Comparison of ENCODE assay signal across 9 mouse cellular contexts in genomic region chr1:193376478-193377134, GRCm38 (mm10). TPM values are rescaled to one million over a fixed set of nuclear protein-coding genes. Genes with fewer than 3 reads are reported as not detected.
DNase-seq lines count a peak whose midpoint lies in the region; ATAC-seq and TF ChIP-seq lines count a peak whose summit lies in the region.
"Had no signal": no experiment of that assay in that cellular context is flagged by ENCODE, and none has a peak within 500 bp of the region (broad histone marks: within the 10 kb centered on the region; RNA-seq: fewer than 3 reads in every experiment).

No protein-coding gene starts in this region.

- H3K27me3 ChIP-seq in heart, adult 2 months (ENCODE audit: control insufficient read depth, insufficient read depth, low read length): no peaks in the 10 kb centered on the region
- H3K27me3 ChIP-seq in heart, embryonic 11.5 days (ENCODE audit: control insufficient read depth, insufficient read depth, low read length): no peaks in the 10 kb centered on the region
- no peaks in the 10 kb centered on the region for H3K27me3 ChIP-seq in heart, embryonic 14.5 days (ENCODE audit: control insufficient read depth, insufficient read depth, low read length)
- peaks cover 8% of the 10 kb centered on the region; the same call in 1 of the 2 replicates for H3K27me3 ChIP-seq in midbrain, embryonic 12.5 days
- no peaks in the 10 kb centered on the region for H3K27me3 ChIP-seq in stomach, postnatal 0 days (ENCODE audit: control insufficient read depth, insufficient read depth, low read length)

- intact Hi-C loops in heart, adult 2 months (cut with DNase I): loop anchor here (2.0 kb wide), 1 partner anchor 122 kb away; no protein-coding TSS in a partner anchor

- no peak for ATAC-seq in heart, embryonic 11.5 days (replicated peaks; ENCODE audit: insufficient number of reproducible peaks, low FRiP score, low TSS enrichment)
- peak; percentile 93 for ATAC-seq in common myeloid progenitor, adult 5-6 weeks (replicated peaks; ENCODE audit: low read depth, poor library complexity, severe bottlenecking)
- peak; percentile 52; the same call in 1 of the 2 replicates for ATAC-seq in heart, embryonic 14.5 days (ENCODE audit: insufficient number of reproducible peaks, insufficient read depth, low FRiP score, low read depth)
- peak; percentile 64 for ATAC-seq in midbrain, embryonic 12.5 days (ENCODE audit: low FRiP score, low read depth)
- ATAC-seq in stomach, postnatal 0 days (ENCODE audit: low FRiP score, low TSS enrichment): no peak; the same call in 1 of the 2 replicates

- no peaks in the 10 kb centered on the region for H3K79me2 ChIP-seq in heart, adult 2 months (replicated peaks; ENCODE audit: control insufficient read depth, insufficient read depth, low read length)

- TF ChIP-seq EP300 in heart, adult 2 months (IDR thresholded peaks at IDR 0.05; ENCODE audit: insufficient read depth, low read depth, low read length): no peak; the same call in 1 of the 2 replicates
- TF ChIP-seq EP300 in stomach, postnatal 0 days (optimal IDR thresholded peaks at IDR 0.05): no peak

- H3K4me1 ChIP-seq in heart, adult 2 months (ENCODE audit: control insufficient read depth, insufficient read depth, low read length): no peaks in the 10 kb centered on the region
- peaks cover 10% of the 10 kb centered on the region for H3K4me1 ChIP-seq in heart, embryonic 11.5 days (ENCODE audit: control insufficient read depth, insufficient read depth, low read length)
- peaks cover 6 to 12% of the 10 kb centered on the region in 2 experiments for H3K4me1 ChIP-seq in heart, embryonic 14.5 days (ENCODE audit: control insufficient read depth in 2 of 2, insufficient read depth in 2 of 2, low read length in 2 of 2)
- peaks cover 4% of the 10 kb centered on the region; the same call in 1 of the 2 replicates for H3K4me1 ChIP-seq in midbrain, embryonic 12.5 days
- no peaks in the 10 kb centered on the region for H3K4me1 ChIP-seq in stomach, postnatal 0 days (replicated peaks; ENCODE audit: control insufficient read depth, insufficient read depth)

- no peak overlapping the region for H3K4me2 ChIP-seq in heart, embryonic 11.5 days
- no peak overlapping the region for H3K4me2 ChIP-seq in heart, embryonic 14.5 days (ENCODE audit: low read length)
- no peak overlapping the region for H3K4me2 ChIP-seq in midbrain, embryonic 12.5 days (replicated peaks)
- no peak overlapping the region for H3K4me2 ChIP-seq in stomach, postnatal 0 days (replicated peaks; ENCODE audit: low read depth)

- no peaks in the 10 kb centered on the region for H3K36me3 ChIP-seq in heart, adult 2 months (ENCODE audit: control insufficient read depth, insufficient read depth, low read length)
- no peaks in the 10 kb centered on the region for H3K36me3 ChIP-seq in heart, embryonic 11.5 days (ENCODE audit: control insufficient read depth, insufficient read depth, low read length)
- no peaks in the 10 kb centered on the region for H3K36me3 ChIP-seq in heart, embryonic 14.5 days (ENCODE audit: control insufficient read depth, insufficient read depth, low read length)
- no peaks in the 10 kb centered on the region for H3K36me3 ChIP-seq in midbrain, embryonic 12.5 days
- no peaks in the 10 kb centered on the region for H3K36me3 ChIP-seq in stomach, postnatal 0 days (ENCODE audit: control insufficient read depth, insufficient read depth, low read length)

- H3K9me3 ChIP-seq in heart, embryonic 11.5 days (replicated peaks; ENCODE audit: control insufficient read depth, low read length): no peaks in the 10 kb centered on the region
- H3K9me3 ChIP-seq in heart, embryonic 14.5 days (ENCODE audit: control insufficient read depth, low read length): no peaks in the 10 kb centered on the region
- H3K9me3 ChIP-seq in midbrain, embryonic 12.5 days: no peaks in the 10 kb centered on the region
- H3K9me3 ChIP-seq in stomach, postnatal 0 days (ENCODE audit: control insufficient read depth, low read length): no peaks in the 10 kb centered on the region

- no peak overlapping the region for H3K4me3 ChIP-seq in heart, adult 2 months
- H3K4me3 ChIP-seq in heart, embryonic 11.5 days (ENCODE audit: low read depth, low read length): no peak overlapping the region
- H3K4me3 ChIP-seq in heart, embryonic 14.5 days (ENCODE audit: control insufficient read depth in 1 of 2, insufficient read depth in 1 of 2, low read depth in 1 of 2, low read length in 2 of 2): no peak overlapping the region
- H3K4me3 ChIP-seq in midbrain, embryonic 12.5 days: no peak overlapping the region
- no peak overlapping the region for H3K4me3 ChIP-seq in stomach, postnatal 0 days (ENCODE audit: low read depth, low read length)
- H3K4me3 ChIP-seq: myocyte had no signal

- H3K27ac ChIP-seq in heart, adult 2 months: no peak overlapping the region
- no peak overlapping the region for H3K27ac ChIP-seq in heart, embryonic 11.5 days (ENCODE audit: low read depth, low read length)
- H3K27ac ChIP-seq in heart, embryonic 14.5 days (replicated peaks in 1 of 2; ENCODE audit: control insufficient read depth in 1 of 2, insufficient read depth in 1 of 2, low read depth in 2 of 2, low read length in 2 of 2): no peak overlapping the region
- H3K27ac ChIP-seq in midbrain, embryonic 12.5 days (replicated peaks): no peak overlapping the region
- H3K27ac ChIP-seq in stomach, postnatal 0 days (replicated peaks): no peak overlapping the region

- WGBS in heart, adult 2 months: 29% methylated on average over 4 of the region's 4 CpGs
- WGBS in heart, embryonic 11.5 days (ENCODE audit: insufficient replicate concordance): 28% methylated on average over 4 of the region's 4 CpGs
- WGBS in heart, embryonic 14.5 days: 23% methylated on average over 4 of the region's 4 CpGs
- WGBS in midbrain, embryonic 12.5 days: 25% methylated on average over 4 of the region's 4 CpGs
- 32% methylated on average over 4 of the region's 4 CpGs for WGBS in stomach, postnatal 0 days

- DNase-seq in heart, adult 2 months: peak; percentile 31 to 45
- DNase-seq in NIH3T3 (ENCODE audit: low read depth): peak; percentile 71
- peak; percentile 67 for DNase-seq in kidney, postnatal 14 days
- peak; percentile 40 for DNase-seq in stomach, postnatal 0 days (ENCODE audit: low spot score)

- TF ChIP-seq CTCF in heart, adult 2 months (IDR thresholded peaks at IDR 0.05): peak; percentile 88
- TF ChIP-seq CTCF in stomach, postnatal 0 days (IDR thresholded peaks at IDR 0.05; ENCODE audit: low read depth): peak; percentile 97

- no peak overlapping the region for H3K9ac ChIP-seq in heart, adult 2 months (ENCODE audit: low read depth, low read length)
- no peak overlapping the region for H3K9ac ChIP-seq in heart, embryonic 11.5 days (ENCODE audit: low read depth, low read length)
- no peak overlapping the region for H3K9ac ChIP-seq in heart, embryonic 14.5 days (ENCODE audit: low read length)
- no peak overlapping the region for H3K9ac ChIP-seq in midbrain, embryonic 12.5 days (replicated peaks)
- H3K9ac ChIP-seq in stomach, postnatal 0 days (ENCODE audit: low read length): no peak overlapping the region

- no peak for TF ChIP-seq POLR2A in heart, adult 2 months (IDR thresholded peaks at IDR 0.05; ENCODE audit: insufficient read depth, low read depth, low read length)

RNA-seq across cellular contexts. Expression of gene Camk1g, which starts 6.5 kb away (rescaled TPM):
- under 1 TPM in 1 of 2 experiments, not detected in 1; 0.16 TPM for total RNA-seq in heart, adult 2 months (2021)
- 2.8 and 2.9 TPM in 2 replicates for polyA plus RNA-seq in heart, adult 2 months (2012; rRNA removed)
- polyA plus RNA-seq in heart, embryonic 11.5 days (2014; fragmentation: Nextera tagmentation; extraction: Ambion mirVana): 7.2 and 8.1 TPM in 2 replicates
- 0.09 TPM in 1 of 2 replicates, not detected in the other for total RNA-seq in common myeloid progenitor, adult 5-6 weeks (2017)
- 9.4 and 9.9 TPM in 2 replicates for polyA plus RNA-seq in heart, embryonic 14.5 days (2014; fragmentation: Nextera tagmentation; extraction: Ambion mirVana)
- 28.1 and 28.7 TPM in 2 replicates for polyA plus RNA-seq in midbrain, embryonic 12.5 days (2016; fragmentation: Nextera tagmentation; extraction: Ambion mirVana)
- 1.5 and 1.6 TPM in 2 replicates for polyA plus RNA-seq in stomach, postnatal 0 days (2015; fragmentation: Nextera tagmentation; extraction: Ambion mirVana)

Comparison
In these comparisons a context has a peak if more than half of its experiments do, and no peak if none do; other contexts are left out.
1. ATAC-seq: peak in common myeloid progenitor, adult 5-6 weeks (single experiment), heart, embryonic 14.5 days (single experiment) and midbrain, embryonic 12.5 days (single experiment); none in heart, embryonic 11.5 days (single experiment) and stomach, postnatal 0 days (single experiment).
2. Peak in every context shown above with its lines, with median percentiles within 50 percentile points of each other: DNase-seq.